Mouse (Mus musculus) left cerebral cortex, postnatal 10 days (tissue): ENCODE results near the gene Gm20388. TPM values are rescaled to one million over a fixed set of nuclear protein-coding genes. Genes with fewer than 3 reads are reported as not detected.

Experiments used
- DNase-seq, 2 experiments: peaks; one replicate each; pipeline ENCODE4 v3.0.0; 2021 to 2022; ENCODE audit warnings: low spot score in 2 of 2, mixed read lengths in 1 of 2; ENCODE audit errors: extremely low spot score in 1 of 2
- intact Hi-C: fragments of 180-260 bp; cut with DNase I; formaldehyde crosslinking; loops from one replicate; pipeline ENCODE4 v1.15.1; 2025
- total RNA-seq, 2 experiments: library from RNA; stranded (reverse); gene quantifications; 2 replicates each; pipeline ENCODE4 v1.2.3; 2021

The Gm20388 gene
- total RNA-seq, 2 experiments from 2014 or later: 4.4 to 9.0 TPM

GRCm38 (mm10) chr8:122293484-122293883, 2382.8 kb downstream of the Gm20388 start:
- DNase-seq: no peak
- intact Hi-C loops: no loop called here

GRCm38 (mm10) chr8:122294273-122294683, 2383.6 kb downstream of the Gm20388 start:
- intact Hi-C loops: no loop called here
- DNase-seq: peak in 1 of 2 experiments; percentile 58

- DNase-seq: no peak
- intact Hi-C loops: no loop called here
Observed at GRCm38 (mm10) chr8:122295389-122295788, 2384.7 kb downstream of the Gm20388 start.

GRCm38 (mm10) chr8:122296173-122297001, 2385.7 kb downstream of the Gm20388 start:
- no peak for DNase-seq
- intact Hi-C loops: no loop called here

GRCm38 (mm10) chr8:122299581-122300254, 2389.1 kb downstream of the Gm20388 start:
- intact Hi-C loops: no loop called here
- no peak for DNase-seq

GRCm38 (mm10) chr8:122301081-122301480, 2390.4 kb downstream of the Gm20388 start:
- DNase-seq: no peak
- intact Hi-C loops: no loop called here

- intact Hi-C loops: no loop called here
- no peak for DNase-seq
Observed at GRCm38 (mm10) chr8:122301866-122302265, 2391.2 kb downstream of the Gm20388 start.

- no peak for DNase-seq
- intact Hi-C loops: no loop called here
Observed at GRCm38 (mm10) chr8:122303451-122303850, 2392.8 kb downstream of the Gm20388 start.

- intact Hi-C loops: no loop called here
- no peak for DNase-seq
Observed at GRCm38 (mm10) chr8:122304058-122304457, 2393.4 kb downstream of the Gm20388 start.

GRCm38 (mm10) chr8:122306660-122307399, 2396.2 kb downstream of the Gm20388 start:
- intact Hi-C loops: no loop called here
- no peak for DNase-seq

GRCm38 (mm10) chr8:122307836-122308235, 2397.2 kb downstream of the Gm20388 start:
- intact Hi-C loops: no loop called here
- peak; percentile 40 to 53 for DNase-seq

- DNase-seq: no peak
Observed at GRCm38 (mm10) chr8:122309272-122309671, 2398.6 kb downstream of the Gm20388 start.

GRCm38 (mm10) chr8:122311115-122311514, 2400.5 kb downstream of the Gm20388 start:
- no peak for DNase-seq
- intact Hi-C loops: no loop called here

More at GRCm38 (mm10) chr8:122309272-122309671, 2398.6 kb downstream of the Gm20388 start:
- intact Hi-C loops: no loop called here

- no peak for DNase-seq
- intact Hi-C loops: no loop called here
Observed at GRCm38 (mm10) chr8:122312553-122312952, 2401.9 kb downstream of the Gm20388 start.

- intact Hi-C loops: no loop called here
- DNase-seq: no peak
Observed at GRCm38 (mm10) chr8:122313310-122313709, 2402.7 kb downstream of the Gm20388 start.

GRCm38 (mm10) chr8:122314899-122315496, 2404.4 kb downstream of the Gm20388 start:
- DNase-seq: peak in 1 of 2 experiments; percentile 67
- intact Hi-C loops: no loop called here

GRCm38 (mm10) chr8:122316402-122316801, 2405.8 kb downstream of the Gm20388 start:
- intact Hi-C loops: no loop called here
- DNase-seq: no peak

- intact Hi-C loops: no loop called here
- DNase-seq: no peak
Observed at GRCm38 (mm10) chr8:122317918-122318475, 2407.4 kb downstream of the Gm20388 start.
